Mouse (Mus musculus): ENCODE results near the gene Lgalsl. TPM values are rescaled to one million over a fixed set of nuclear protein-coding genes. Genes with fewer than 3 reads are reported as not detected.

The Lgalsl gene
- total and polyA plus RNA-seq, 2 experiments from 2014 or later: 80.0 TPM

GRCm38 (mm10) chr11:20865450-20865849 lies 34.6 kb upstream of the Lgalsl start:
- no peaks in the 10 kb centered on the region for H3K9me3 ChIP-seq (ENCODE audit: low read length)
- H3K27me3 ChIP-seq (ENCODE audit: insufficient read depth, low read length): no peaks in the 10 kb centered on the region
- ATAC-seq (no peak), DNase-seq (ENCODE audit: low spot score) (no peak)
- no peak overlapping the region for H3K4me2 ChIP-seq (ENCODE audit: low read depth, low read length)
- no peak overlapping the region for H3K27ac ChIP-seq
- no peak overlapping the region for H3K9ac ChIP-seq (replicated peaks; ENCODE audit: low read length)
- H3K36me3 ChIP-seq (ENCODE audit: insufficient read depth, low read length): no peaks in the 10 kb centered on the region
- no peak for TF ChIP-seq CTCF (IDR thresholded peaks at IDR 0.05; ENCODE audit: low read depth)
- H3K4me3 ChIP-seq (ENCODE audit: low read length): no peak overlapping the region
- no peaks in the 10 kb centered on the region for H3K4me1 ChIP-seq (ENCODE audit: insufficient read depth, low read length)
- 93% methylated on average over 3 of the region's 3 CpGs for WGBS

- Histone ChIP-seq H3K4me2 (ENCODE audit: low read depth, low read length) (no peak overlapping the region), H3K4me1 (ENCODE audit: insufficient read depth, low read length) (no peaks in the 10 kb centered on the region), H3K4me3 (ENCODE audit: low read length) (no peak overlapping the region), H3K27ac (no peak overlapping the region), H3K9ac (replicated peaks; ENCODE audit: low read length) (no peak overlapping the region), H3K27me3 (ENCODE audit: insufficient read depth, low read length) (no peaks in the 10 kb centered on the region), H3K9me3 (ENCODE audit: low read length) (no peaks in the 10 kb centered on the region), H3K36me3 (ENCODE audit: insufficient read depth, low read length) (no peaks in the 10 kb centered on the region)
- TF ChIP-seq CTCF (IDR thresholded peaks at IDR 0.05; ENCODE audit: low read depth): no peak
- no peak for DNase-seq (ENCODE audit: low spot score)
- 0 out of 2 replicates have a peak, but pooled peaks have one; percentile 21 for ATAC-seq
- WGBS: 68% methylated on average over 6 of the region's 6 CpGs
These were observed 33.8 kb upstream of the Lgalsl start for GRCm38 (mm10) chr11:20864647-20865046.

- TF ChIP-seq CTCF (IDR thresholded peaks at IDR 0.05; ENCODE audit: low read depth): no peak
- ATAC-seq (no peak), DNase-seq (ENCODE audit: low spot score) (no peak)
- Histone ChIP-seq H3K27ac (no peak overlapping the region), H3K27me3 (ENCODE audit: insufficient read depth, low read length) (no peaks in the 10 kb centered on the region), H3K36me3 (ENCODE audit: insufficient read depth, low read length) (no peaks in the 10 kb centered on the region), H3K4me2 (ENCODE audit: low read depth, low read length) (no peak overlapping the region), H3K4me3 (ENCODE audit: low read length) (no peak overlapping the region), H3K9ac (replicated peaks; ENCODE audit: low read length) (no peak overlapping the region), H3K9me3 (ENCODE audit: low read length) (no peaks in the 10 kb centered on the region), H3K4me1 (ENCODE audit: insufficient read depth, low read length) (no peaks in the 10 kb centered on the region)
- WGBS: 83% methylated on average over 5 of the region's 5 CpGs
These were observed 31.2 kb upstream of the Lgalsl start for GRCm38 (mm10) chr11:20862101-20862500.

- DNase-seq (ENCODE audit: low spot score): no peak
- Histone ChIP-seq H3K4me3 (ENCODE audit: low read length) (no peak overlapping the region), H3K27ac (peak overlapping the region; percentile 73; the same call in 1 of the 2 replicates), H3K27me3 (ENCODE audit: insufficient read depth, low read length) (no peaks in the 10 kb centered on the region), H3K9ac (replicated peaks; ENCODE audit: low read length) (no peak overlapping the region), H3K4me2 (ENCODE audit: low read depth, low read length) (no peak overlapping the region), H3K4me1 (ENCODE audit: insufficient read depth, low read length) (0 out of 2 replicates have a peak, but pooled peaks cover 3% of the 10 kb centered on the region), H3K9me3 (ENCODE audit: low read length) (no peaks in the 10 kb centered on the region), H3K36me3 (ENCODE audit: insufficient read depth, low read length) (no peaks in the 10 kb centered on the region)
- ATAC-seq: no peak
- WGBS: 89% methylated on average over 3 of the region's 3 CpGs
- TF ChIP-seq CTCF (IDR thresholded peaks at IDR 0.05; ENCODE audit: low read depth): no peak
These were observed 29.5 kb upstream of the Lgalsl start for GRCm38 (mm10) chr11:20860351-20860750.

- Histone ChIP-seq H3K9ac (replicated peaks; ENCODE audit: low read length) (no peak overlapping the region), H3K4me3 (ENCODE audit: low read length) (no peak overlapping the region), H3K27me3 (ENCODE audit: insufficient read depth, low read length) (no peaks in the 10 kb centered on the region), H3K36me3 (ENCODE audit: insufficient read depth, low read length) (no peaks in the 10 kb centered on the region), H3K9me3 (ENCODE audit: low read length) (no peaks in the 10 kb centered on the region), H3K4me2 (ENCODE audit: low read depth, low read length) (peak overlapping the region; percentile 23), H3K4me1 (ENCODE audit: insufficient read depth, low read length) (0 out of 2 replicates have a peak, but pooled peaks cover 3% of the 10 kb centered on the region), H3K27ac (peak overlapping the region; percentile 73)
- 31% methylated on average over 6 of the region's 6 CpGs for WGBS
- no peak for ATAC-seq
- TF ChIP-seq CTCF (IDR thresholded peaks at IDR 0.05; ENCODE audit: low read depth): no peak
- peak; percentile 14 for DNase-seq (ENCODE audit: low spot score)
These were observed 29.0 kb upstream of the Lgalsl start for GRCm38 (mm10) chr11:20859858-20860257.

GRCm38 (mm10) chr11:20858921-20859668 lies 28.2 kb upstream of the Lgalsl start:
- TF ChIP-seq CTCF (IDR thresholded peaks at IDR 0.05; ENCODE audit: low read depth): no peak
- Histone ChIP-seq H3K4me3 (ENCODE audit: low read length) (no peak overlapping the region), H3K27ac (peak overlapping the region; percentile 73)

GRCm38 (mm10) chr11:20857921-20858320 lies 27.1 kb upstream of the Lgalsl start:
- Histone ChIP-seq H3K9me3 (ENCODE audit: low read length) (no peaks in the 10 kb centered on the region), H3K27me3 (ENCODE audit: insufficient read depth, low read length) (no peaks in the 10 kb centered on the region), H3K9ac (replicated peaks; ENCODE audit: low read length) (no peak overlapping the region), H3K4me2 (ENCODE audit: low read depth, low read length) (no peak overlapping the region), H3K36me3 (ENCODE audit: insufficient read depth, low read length) (no peaks in the 10 kb centered on the region), H3K4me1 (ENCODE audit: insufficient read depth, low read length) (0 out of 2 replicates have a peak, but pooled peaks cover 3% of the 10 kb centered on the region), H3K27ac (peak overlapping the region; percentile 73; the same call in 1 of the 2 replicates), H3K4me3 (ENCODE audit: low read length) (no peak overlapping the region)
- 62% methylated on average over 4 of the region's 4 CpGs for WGBS
- no peak for DNase-seq (ENCODE audit: low spot score)
- ATAC-seq: no peak
- no peak for TF ChIP-seq CTCF (IDR thresholded peaks at IDR 0.05; ENCODE audit: low read depth)

More at GRCm38 (mm10) chr11:20858921-20859668, 28.2 kb upstream of the Lgalsl start:
- Histone ChIP-seq H3K36me3 (ENCODE audit: insufficient read depth, low read length) (no peaks in the 10 kb centered on the region), H3K4me2 (ENCODE audit: low read depth, low read length) (peak overlapping the region; percentile 23), H3K9me3 (ENCODE audit: low read length) (no peaks in the 10 kb centered on the region), H3K27me3 (ENCODE audit: insufficient read depth, low read length) (no peaks in the 10 kb centered on the region), H3K4me1 (ENCODE audit: insufficient read depth, low read length) (0 out of 2 replicates have a peak, but pooled peaks cover 3% of the 10 kb centered on the region), H3K9ac (replicated peaks; ENCODE audit: low read length) (no peak overlapping the region)
- peak; percentile 92 for DNase-seq (ENCODE audit: low spot score)
- WGBS: 12% methylated on average over 9 of the region's 9 CpGs
- peak; percentile 97 for ATAC-seq
